Mouse (Mus musculus): ENCODE measurements around the gene Dscaml1. TPM values are rescaled to one million over a fixed set of nuclear protein-coding genes. Genes with fewer than 3 reads are reported as not detected.

Gene Dscaml1
- polyA plus RNA-seq (2011; ENCODE audit: insufficient read length, low read depth, missing spikeins): not detected in 2 replicates

- H3K4me3 ChIP-seq (ENCODE audit: insufficient read depth, low read length): no peak within 1 kb of the TSS
- TF ChIP-seq CTCF (IDR thresholded peaks at IDR 0.05; ENCODE audit: borderline replicate concordance, insufficient read depth, low read length): no peak
- TF ChIP-seq POLR2A (IDR thresholded peaks at IDR 0.05; ENCODE audit: low read depth, low read length): no peak
- no peaks in the 10 kb centered on the region for H3K4me1 ChIP-seq (ENCODE audit: control insufficient read depth, insufficient read depth, low read length)
- no peak within 1 kb of the TSS for H3K27ac ChIP-seq (ENCODE audit: insufficient read depth, low read length)
Measured at GRCm38 (mm10) chr9:45426456-45426855, at the start of gene Dscaml1. Dscaml1 (plus strand) TSS chr9:45426628.

GRCm38 (mm10) chr9:45376883-45377282, 49.5 kb upstream of the Dscaml1 start:
- TF ChIP-seq POLR2A (IDR thresholded peaks at IDR 0.05; ENCODE audit: low read depth, low read length): no peak
- no peak for TF ChIP-seq CTCF (IDR thresholded peaks at IDR 0.05; ENCODE audit: borderline replicate concordance, insufficient read depth, low read length)
- H3K4me1 ChIP-seq (ENCODE audit: control insufficient read depth, insufficient read depth, low read length): no peaks in the 10 kb centered on the region
- no peak overlapping the region for H3K27ac ChIP-seq (ENCODE audit: insufficient read depth, low read length)
- no peak overlapping the region for H3K4me3 ChIP-seq (ENCODE audit: insufficient read depth, low read length)

GRCm38 (mm10) chr9:45380411-45381251, 45.8 kb upstream of the Dscaml1 start:
- TF ChIP-seq CTCF (IDR thresholded peaks at IDR 0.05; ENCODE audit: borderline replicate concordance, insufficient read depth, low read length) (no peak), POLR2A (IDR thresholded peaks at IDR 0.05; ENCODE audit: low read depth, low read length) (no peak)
- Histone ChIP-seq H3K4me1 (ENCODE audit: control insufficient read depth, insufficient read depth, low read length) (no peaks in the 10 kb centered on the region), H3K27ac (ENCODE audit: insufficient read depth, low read length) (no peak overlapping the region), H3K4me3 (ENCODE audit: insufficient read depth, low read length) (no peak overlapping the region)

- no peaks in the 10 kb centered on the region for H3K4me1 ChIP-seq (ENCODE audit: control insufficient read depth, insufficient read depth, low read length)
- H3K27ac ChIP-seq (ENCODE audit: insufficient read depth, low read length): no peak overlapping the region
- no peak for TF ChIP-seq POLR2A (IDR thresholded peaks at IDR 0.05; ENCODE audit: low read depth, low read length)
- no peak for TF ChIP-seq CTCF (IDR thresholded peaks at IDR 0.05; ENCODE audit: borderline replicate concordance, insufficient read depth, low read length)
- no peak overlapping the region for H3K4me3 ChIP-seq (ENCODE audit: insufficient read depth, low read length)
Measured at GRCm38 (mm10) chr9:45382336-45382735, 44.1 kb upstream of the Dscaml1 start.

- no peak for TF ChIP-seq POLR2A (IDR thresholded peaks at IDR 0.05; ENCODE audit: low read depth, low read length)
- TF ChIP-seq CTCF (IDR thresholded peaks at IDR 0.05; ENCODE audit: borderline replicate concordance, insufficient read depth, low read length): no peak
- H3K27ac ChIP-seq (ENCODE audit: insufficient read depth, low read length): no peak overlapping the region
- H3K4me3 ChIP-seq (ENCODE audit: insufficient read depth, low read length): no peak overlapping the region
- H3K4me1 ChIP-seq (ENCODE audit: control insufficient read depth, insufficient read depth, low read length): no peaks in the 10 kb centered on the region
Measured at GRCm38 (mm10) chr9:45382834-45383233, 43.6 kb upstream of the Dscaml1 start.

- TF ChIP-seq CTCF (IDR thresholded peaks at IDR 0.05; ENCODE audit: borderline replicate concordance, insufficient read depth, low read length) (no peak), POLR2A (IDR thresholded peaks at IDR 0.05; ENCODE audit: low read depth, low read length) (no peak)
- Histone ChIP-seq H3K4me1 (ENCODE audit: control insufficient read depth, insufficient read depth, low read length) (no peaks in the 10 kb centered on the region), H3K27ac (ENCODE audit: insufficient read depth, low read length) (no peak overlapping the region), H3K4me3 (ENCODE audit: insufficient read depth, low read length) (no peak overlapping the region)
Measured at GRCm38 (mm10) chr9:45383883-45384282, 42.5 kb upstream of the Dscaml1 start.

GRCm38 (mm10) chr9:45386698-45387097, 39.7 kb upstream of the Dscaml1 start:
- no peak overlapping the region for H3K27ac ChIP-seq (ENCODE audit: insufficient read depth, low read length)
- TF ChIP-seq POLR2A (IDR thresholded peaks at IDR 0.05; ENCODE audit: low read depth, low read length): no peak
- TF ChIP-seq CTCF (IDR thresholded peaks at IDR 0.05; ENCODE audit: borderline replicate concordance, insufficient read depth, low read length): no peak
- no peak overlapping the region for H3K4me3 ChIP-seq (ENCODE audit: insufficient read depth, low read length)
- H3K4me1 ChIP-seq (ENCODE audit: control insufficient read depth, insufficient read depth, low read length): no peaks in the 10 kb centered on the region

GRCm38 (mm10) chr9:45388385-45388994, 37.9 kb upstream of the Dscaml1 start:
- Histone ChIP-seq H3K4me1 (ENCODE audit: control insufficient read depth, insufficient read depth, low read length) (no peaks in the 10 kb centered on the region), H3K27ac (ENCODE audit: insufficient read depth, low read length) (no peak overlapping the region), H3K4me3 (ENCODE audit: insufficient read depth, low read length) (no peak overlapping the region)
- TF ChIP-seq CTCF (IDR thresholded peaks at IDR 0.05; ENCODE audit: borderline replicate concordance, insufficient read depth, low read length): peak; percentile 90
- no peak for TF ChIP-seq POLR2A (IDR thresholded peaks at IDR 0.05; ENCODE audit: low read depth, low read length)

GRCm38 (mm10) chr9:45389596-45389995, 36.8 kb upstream of the Dscaml1 start:
- TF ChIP-seq CTCF (IDR thresholded peaks at IDR 0.05; ENCODE audit: borderline replicate concordance, insufficient read depth, low read length) (no peak), POLR2A (IDR thresholded peaks at IDR 0.05; ENCODE audit: low read depth, low read length) (no peak)
- no peak overlapping the region for H3K4me3 ChIP-seq (ENCODE audit: insufficient read depth, low read length)
- H3K27ac ChIP-seq (ENCODE audit: insufficient read depth, low read length): no peak overlapping the region
- H3K4me1 ChIP-seq (ENCODE audit: control insufficient read depth, insufficient read depth, low read length): no peaks in the 10 kb centered on the region

- no peak overlapping the region for H3K27ac ChIP-seq (ENCODE audit: insufficient read depth, low read length)
- H3K4me1 ChIP-seq (ENCODE audit: control insufficient read depth, insufficient read depth, low read length): no peaks in the 10 kb centered on the region
- no peak overlapping the region for H3K4me3 ChIP-seq (ENCODE audit: insufficient read depth, low read length)
- TF ChIP-seq CTCF (IDR thresholded peaks at IDR 0.05; ENCODE audit: borderline replicate concordance, insufficient read depth, low read length) (no peak), POLR2A (IDR thresholded peaks at IDR 0.05; ENCODE audit: low read depth, low read length) (no peak)
Measured at GRCm38 (mm10) chr9:45391299-45391698, 35.1 kb upstream of the Dscaml1 start.
